Mouse (Mus musculus): ENCODE results near the gene Pth1r.

Pth1r gene

DNA sequence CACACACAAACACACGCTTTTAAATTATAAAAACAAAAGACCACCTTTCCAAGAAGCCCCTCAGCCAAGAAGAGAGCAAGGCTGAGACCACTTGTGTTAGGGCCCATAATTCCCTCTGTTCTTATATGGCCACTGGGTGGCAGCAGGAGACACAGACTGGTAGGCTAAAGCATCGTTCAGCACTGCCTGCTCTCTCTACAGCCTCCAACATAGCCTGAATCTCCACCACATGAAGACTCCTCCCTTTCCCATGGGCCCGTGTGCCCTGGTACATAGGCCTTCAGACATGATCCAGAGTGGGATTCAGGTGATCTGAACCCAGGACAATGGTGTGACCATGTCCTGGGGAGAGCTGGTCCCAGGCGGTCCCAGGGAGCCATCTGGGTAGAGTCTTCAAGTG lies 30.2 kb downstream of the Pth1r start:
- DNase-seq (ENCODE audit: low spot score) = peak; percentile 79

DNA sequence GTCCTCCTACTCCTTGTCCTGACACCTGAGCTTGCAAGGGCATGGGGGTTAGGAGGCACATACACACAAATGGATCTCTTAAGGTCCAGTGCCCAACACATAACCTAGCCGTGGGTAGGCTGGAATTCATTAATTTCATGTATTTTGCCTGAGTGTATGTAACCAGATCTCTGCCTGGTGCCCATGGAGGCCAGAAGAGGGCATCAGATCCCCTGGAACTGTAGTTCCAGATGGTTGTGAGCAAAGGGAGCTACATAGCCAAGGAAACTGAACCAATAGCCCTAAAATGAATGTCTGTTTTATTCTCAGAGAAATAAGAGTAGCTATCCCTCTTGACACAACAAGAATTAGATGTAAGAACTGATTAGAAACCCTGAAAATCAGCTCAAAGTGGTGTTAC lies 31.5 kb downstream of the Pth1r start:
- DNase-seq (ENCODE audit: low spot score) = no peak

DNA sequence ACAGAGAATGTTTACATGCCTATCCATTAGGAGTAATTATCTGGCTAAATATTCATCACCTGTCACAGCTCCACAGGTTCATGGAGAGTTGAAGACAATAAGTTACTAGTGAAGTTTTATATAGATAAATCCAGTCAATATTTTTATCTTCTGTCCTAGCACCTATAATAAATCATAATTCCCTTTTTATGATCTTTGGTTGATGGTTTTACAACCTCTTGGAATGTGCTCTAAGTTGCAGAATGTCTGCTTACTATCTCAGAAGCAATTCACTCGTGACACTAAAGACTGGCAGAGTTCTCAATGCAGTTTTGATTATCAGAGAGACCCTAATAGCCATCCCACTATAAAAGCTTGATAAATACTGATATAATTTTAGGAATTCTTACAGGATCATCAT lies 33.6 kb downstream of the Pth1r start:
- no peak for DNase-seq (ENCODE audit: low spot score)

DNA sequence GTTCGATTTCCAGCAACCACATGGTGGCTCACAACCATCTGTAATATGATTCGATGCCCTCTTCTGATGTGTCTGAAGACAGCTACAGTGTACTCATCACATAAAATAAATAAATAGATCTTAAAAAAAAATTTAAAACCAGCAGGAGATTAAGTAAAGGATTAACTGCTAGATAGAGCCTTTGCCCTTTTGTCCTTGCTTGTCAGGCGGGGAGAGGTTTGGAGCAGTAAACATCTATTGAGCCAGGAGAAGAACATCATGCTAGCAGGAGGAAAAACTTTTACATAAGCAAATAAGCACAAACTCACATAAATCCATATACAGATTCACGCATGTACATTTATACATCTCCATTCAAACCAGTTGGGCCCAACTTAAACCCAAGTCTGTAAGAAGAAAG lies 34.4 kb downstream of the Pth1r start:
- DNase-seq (ENCODE audit: low spot score) = no peak

DNA sequence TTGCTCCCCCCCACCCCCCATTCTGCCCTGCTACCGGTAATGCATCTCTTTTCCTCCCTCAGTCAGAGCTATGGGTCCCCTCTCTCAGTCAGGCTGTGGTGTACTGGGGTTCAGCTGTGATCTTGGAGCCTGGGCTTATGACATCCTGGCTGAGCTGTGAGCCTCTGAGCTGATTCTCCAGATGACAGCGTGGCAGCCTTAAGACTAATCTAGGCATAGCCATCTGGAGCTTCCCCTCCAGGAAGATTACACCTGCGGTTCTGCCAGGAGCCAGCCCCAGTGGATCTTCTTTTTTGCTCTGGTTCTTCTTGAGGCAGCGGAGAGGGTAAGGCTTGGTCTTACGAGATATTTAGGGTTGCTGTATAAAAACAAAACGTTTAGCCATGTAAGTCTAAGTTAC lies 34.9 kb downstream of the Pth1r start:
- DNase-seq (ENCODE audit: low spot score) = no peak

DNA sequence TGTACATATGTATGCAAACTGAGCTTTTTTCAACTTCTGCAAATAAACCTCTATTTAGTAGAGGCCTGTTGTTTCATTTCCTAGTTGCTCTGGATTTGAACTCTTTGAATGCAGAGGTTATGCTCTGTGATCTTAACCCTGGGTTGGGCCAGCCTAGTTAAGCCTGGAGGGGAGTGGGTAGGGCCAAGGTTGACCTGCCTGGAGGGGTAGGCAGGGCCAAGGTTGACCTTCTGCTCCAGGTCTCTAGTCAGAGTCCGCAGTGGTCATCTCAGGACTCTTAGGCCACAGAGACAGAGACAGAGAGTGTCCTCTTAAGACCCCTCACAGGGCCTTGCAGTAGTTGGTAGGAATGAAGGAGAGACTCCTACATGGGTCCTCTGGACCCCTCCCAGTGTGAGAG lies 35.4 kb downstream of the Pth1r start:
- DNase-seq (ENCODE audit: low spot score) = no peak

DNA sequence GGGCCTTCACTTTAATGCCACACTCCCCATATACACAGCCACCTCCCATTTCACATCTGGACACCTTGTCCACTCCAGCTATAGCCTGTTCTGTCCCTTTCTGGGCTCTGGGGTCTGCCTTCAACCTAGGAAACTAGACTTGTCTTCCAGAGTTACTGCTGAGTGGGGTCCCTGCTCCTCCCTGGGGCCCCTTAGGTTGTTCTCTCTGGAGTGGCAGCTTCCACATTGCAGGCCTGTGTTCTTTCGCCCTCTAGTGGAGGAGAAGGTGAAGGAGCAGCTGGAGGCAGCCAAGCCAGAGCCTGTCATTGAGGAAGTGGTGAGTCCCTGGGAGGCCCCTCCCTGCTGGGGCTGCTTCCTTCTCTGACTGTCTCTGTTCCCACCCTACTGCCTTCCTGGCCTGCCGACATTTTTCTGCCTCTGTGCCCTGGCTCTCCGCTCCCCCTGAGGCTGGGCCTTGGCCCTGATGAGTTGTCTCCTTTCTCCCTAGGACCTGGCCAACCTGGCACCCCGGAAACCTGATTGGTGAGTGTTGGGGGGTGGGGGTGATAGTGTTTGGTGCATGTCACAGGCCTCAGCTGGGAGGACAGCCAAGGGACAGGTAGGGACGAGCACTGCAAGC lies 37.2 kb downstream of the Pth1r start:
- DNase-seq (ENCODE audit: low spot score) = peak; percentile 84

DNA sequence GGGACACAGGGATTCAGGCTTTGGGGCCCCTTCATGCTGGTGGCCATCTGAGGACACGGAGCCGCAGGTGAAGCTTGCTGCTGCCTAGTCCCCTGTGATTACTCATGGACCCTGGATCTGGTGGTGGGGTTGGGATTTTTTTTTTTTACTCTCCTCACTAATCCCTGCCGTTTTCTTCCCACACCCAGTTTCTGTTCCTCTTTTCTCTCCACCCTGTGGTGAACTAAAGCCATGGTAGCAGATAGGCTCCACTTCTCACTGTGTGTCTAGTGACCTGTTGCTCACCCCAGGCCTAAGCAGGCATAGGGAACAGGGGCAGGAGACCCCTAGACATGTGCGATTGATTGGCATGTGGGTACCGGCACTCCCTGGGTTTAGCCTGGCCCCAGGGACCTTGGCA lies 40.2 kb downstream of the Pth1r start:
- no peak for DNase-seq (ENCODE audit: low spot score)

DNA sequence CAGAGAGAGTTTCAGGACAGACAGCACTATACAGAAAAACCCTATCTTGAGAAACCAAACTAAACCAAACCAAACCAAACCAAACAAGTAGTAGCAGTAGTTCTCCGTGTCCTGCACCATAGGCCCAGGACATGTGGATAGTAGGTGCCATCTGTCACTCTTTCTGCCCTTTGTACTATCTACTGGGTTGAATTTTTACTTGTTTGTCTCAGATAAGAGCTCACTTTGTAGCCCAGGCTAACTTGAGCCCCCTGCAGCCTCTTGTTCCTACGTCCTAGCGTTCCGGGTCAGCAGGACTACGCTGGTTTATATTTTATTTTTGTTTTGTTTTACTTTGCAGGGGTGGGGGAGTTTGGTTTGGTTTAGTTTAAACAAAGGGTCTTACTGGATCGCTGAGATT lies 43.0 kb downstream of the Pth1r start:
- no peak for DNase-seq (ENCODE audit: low spot score)

DNA sequence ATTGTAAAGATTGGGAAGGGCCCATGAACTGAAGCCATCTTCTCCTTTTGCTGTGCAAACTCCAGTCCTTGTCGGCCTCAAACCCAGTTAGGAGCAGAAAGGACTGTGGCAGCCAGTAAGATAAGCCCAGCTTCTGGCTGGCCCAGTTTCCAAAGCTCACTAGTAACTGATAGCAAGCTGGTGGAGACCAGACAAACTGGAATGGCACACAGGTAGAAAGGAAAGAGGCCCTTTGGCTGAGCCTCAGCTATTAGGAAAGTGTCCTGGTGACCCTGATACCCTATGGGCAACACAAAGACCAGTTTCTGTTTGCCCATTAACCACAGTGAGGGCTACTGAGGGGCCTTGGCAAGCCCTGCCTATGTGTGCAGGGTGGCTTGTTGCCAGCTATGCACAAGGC lies 44.1 kb downstream of the Pth1r start:
- no peak for DNase-seq (ENCODE audit: low spot score)

DNA sequence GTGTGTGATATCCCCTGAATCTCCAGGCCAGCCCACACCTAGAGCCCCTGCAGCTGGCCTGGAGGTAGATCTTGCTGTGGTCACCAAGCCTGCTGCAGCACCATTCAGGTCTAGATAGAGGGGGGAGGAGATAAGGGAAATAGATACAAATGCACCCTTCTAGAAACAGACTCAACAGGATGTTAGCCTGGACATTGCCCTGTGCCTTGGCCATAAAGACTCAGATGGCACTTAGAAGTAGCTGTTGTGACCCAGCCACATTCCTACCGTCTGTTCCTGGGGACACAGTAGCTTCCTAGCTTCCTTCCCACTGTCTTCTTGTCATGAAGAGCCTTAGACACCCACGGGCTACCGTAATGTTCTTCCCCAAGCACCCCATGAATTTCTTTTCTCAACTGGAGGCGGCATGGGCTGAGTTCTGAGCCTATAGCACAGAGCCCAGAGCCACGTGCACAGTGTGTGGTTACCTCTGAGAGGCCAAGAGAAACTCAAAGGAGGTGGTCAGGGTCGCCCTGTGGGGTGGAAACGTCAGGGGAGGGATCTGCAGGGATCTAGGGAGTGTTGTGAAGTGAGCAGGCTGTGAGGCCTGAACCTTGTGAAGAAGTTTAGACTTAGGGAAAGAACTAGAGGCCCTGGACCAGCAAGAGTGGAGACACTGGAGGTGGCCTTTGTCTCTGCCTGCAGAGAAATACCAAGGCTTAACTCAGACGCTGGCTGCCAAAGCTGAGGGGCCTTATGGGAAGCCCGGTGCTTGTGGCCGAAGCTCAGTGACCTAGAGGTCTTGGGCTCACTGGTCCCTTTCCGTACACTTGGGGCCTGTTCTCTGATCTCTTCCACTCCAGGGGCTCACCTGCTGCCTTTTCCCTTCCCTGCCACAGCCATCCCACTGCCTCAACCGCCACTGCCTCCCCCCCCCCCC lies 45.6 kb downstream of the Pth1r start:
- DNase-seq (ENCODE audit: low spot score) = no peak

DNA sequence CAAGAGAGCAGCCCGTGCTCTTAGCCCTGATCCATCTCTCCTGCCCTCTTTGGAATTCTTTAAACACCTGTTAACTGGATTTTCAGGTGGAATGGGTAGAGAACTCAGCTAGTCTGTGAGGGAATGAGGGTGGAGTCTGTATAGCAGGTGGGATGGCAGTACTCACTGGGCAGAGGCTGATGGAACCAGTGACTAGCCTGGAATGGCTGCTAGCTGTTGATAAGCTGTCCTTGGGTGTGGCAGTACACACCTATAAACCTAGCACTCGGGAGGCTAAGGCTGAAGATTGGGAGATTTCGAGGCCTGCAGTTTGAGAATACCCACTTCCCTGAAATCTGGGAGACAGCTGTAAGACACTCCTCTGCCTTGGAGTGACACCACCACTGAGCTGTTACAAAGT lies 47.4 kb downstream of the Pth1r start:
- DNase-seq (ENCODE audit: low spot score) = no peak

DNA sequence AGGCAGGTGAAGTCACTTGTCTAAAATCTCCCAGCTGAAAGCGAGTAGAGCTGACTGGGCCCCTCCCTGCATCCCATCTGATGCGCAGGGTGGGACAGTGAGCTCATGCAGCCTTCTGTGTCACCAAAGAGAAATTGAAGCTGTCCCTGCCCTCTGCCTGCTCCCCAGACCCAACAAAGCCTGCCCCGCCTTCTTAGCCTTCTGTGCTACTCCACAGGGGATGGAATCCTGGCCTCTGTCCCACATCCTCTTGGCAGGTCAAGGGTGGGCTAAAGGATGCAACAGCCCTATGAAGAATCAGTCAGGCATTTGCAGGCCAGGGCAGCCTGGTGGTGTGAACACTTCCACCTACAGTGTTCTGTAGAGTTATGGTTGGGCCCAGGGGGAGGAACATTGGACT lies 49.5 kb downstream of the Pth1r start:
- no peak for DNase-seq (ENCODE audit: low spot score)

DNA sequence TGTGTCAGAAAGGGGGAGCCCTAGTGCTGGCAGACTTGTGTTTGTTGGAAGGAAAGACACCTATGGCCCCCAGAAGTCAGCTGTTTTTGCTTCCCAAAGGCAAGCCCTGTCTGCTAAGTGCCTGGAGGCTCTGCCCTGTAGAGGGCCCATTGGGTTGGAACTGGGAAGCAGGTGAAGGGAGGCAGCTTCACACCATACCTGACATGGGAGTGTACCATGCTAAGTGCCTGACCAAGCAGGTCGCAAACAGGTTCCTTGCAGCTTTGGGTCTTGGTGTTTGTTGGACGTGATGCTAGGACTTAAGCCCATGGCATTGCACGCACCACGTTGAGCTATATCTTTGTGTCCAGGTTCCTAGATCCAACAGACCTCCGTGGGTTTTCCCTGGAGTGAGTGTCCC lies 50.5 kb downstream of the Pth1r start:
- DNase-seq (ENCODE audit: low spot score) = no peak

DNA sequence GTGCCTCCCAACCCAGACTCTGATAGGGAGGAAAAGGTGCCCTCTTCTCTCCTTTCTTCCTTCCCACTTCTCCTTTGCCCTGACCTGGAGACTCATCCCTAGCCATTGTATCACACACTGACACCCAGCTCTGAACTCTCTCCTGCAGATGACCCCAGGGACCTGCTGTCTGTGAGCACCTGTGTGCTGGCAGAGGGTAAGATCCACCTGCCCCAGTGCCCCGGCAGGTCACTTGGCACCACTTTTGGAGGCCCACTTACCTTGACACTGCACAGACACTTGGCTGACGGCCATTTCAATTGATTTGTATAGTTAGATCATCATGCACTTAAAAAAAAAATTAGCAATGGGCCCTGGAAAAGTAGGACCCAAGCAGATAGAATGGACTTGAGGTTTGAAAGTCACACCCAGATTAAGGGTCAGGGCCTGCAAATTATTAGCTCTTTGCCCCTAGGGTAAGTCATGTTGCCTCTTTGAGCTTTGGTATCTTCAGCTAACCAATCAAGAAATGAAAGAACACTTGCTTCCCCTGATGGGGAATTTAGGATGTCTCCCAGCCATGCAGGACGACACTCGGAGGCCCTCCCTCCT lies 51.7 kb downstream of the Pth1r start:
- DNase-seq (ENCODE audit: low spot score) = no peak

DNA sequence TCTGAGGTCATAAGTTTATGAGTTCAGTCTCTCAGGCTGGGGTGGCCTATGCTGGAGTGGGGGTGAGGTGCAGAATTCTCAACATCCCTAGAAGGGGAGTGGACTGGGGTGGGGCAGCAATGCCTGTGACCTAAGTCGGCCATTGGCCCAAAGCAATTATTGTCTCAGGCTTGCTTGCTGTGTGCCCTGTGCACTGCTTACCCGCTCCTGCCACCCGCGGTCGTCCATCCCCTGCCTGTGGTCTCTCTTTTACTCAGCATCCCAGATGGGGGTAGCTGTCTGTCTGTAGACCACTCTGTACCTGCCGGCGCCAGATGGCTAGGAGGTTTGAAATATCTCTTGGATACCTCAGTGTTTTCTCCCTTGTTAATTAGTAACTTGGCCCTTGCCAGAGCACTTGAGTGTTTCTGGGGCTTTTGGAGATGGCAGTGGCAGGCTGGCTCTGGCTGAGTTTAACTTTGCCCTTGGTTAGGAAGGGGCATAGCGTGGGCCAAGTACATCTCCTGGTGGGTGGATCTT lies 57.6 kb downstream of the Pth1r start:
- DNase-seq (ENCODE audit: low spot score) = no peak

DNA sequence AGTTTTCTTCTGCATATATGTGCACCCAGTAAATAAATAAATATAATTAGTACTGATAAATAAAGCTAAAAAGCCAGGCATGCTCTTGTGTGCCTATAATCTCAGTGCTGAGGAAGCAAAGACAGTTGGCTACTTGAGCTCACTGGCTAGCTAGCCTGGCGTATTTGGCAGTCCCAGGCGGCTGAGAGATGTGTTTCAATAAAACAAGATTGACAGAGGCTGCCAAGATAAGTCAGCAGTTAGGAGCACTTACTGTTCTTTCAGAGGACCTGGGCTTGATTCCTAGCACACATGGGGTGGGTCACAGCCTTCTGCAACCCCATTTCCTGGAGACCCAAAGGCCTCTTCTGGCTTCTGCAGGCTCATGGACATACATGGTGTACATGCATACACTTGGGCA lies 59.1 kb downstream of the Pth1r start:
- DNase-seq (ENCODE audit: low spot score) = no peak

DNA sequence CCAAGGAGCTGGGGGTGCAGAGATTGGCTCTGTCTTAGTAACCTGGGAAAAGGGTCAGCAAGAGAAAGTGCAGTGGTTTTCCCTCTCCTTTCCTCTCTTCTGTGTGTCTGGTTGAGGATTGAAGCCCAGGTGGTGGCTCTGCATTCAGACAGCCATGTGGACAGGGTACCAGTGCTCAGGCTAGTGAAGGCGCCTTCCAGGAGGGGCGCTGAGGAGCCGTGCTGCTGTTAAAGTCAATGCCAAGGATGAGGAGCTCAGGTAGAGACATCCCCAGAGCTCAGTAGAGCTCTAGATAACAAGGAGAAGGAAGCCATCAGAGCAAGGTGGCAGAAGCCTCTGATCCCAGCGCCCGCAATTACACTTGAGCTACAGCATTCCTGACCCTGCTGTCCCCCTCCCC lies 59.9 kb downstream of the Pth1r start:
- DNase-seq (ENCODE audit: low spot score) = no peak

DNA sequence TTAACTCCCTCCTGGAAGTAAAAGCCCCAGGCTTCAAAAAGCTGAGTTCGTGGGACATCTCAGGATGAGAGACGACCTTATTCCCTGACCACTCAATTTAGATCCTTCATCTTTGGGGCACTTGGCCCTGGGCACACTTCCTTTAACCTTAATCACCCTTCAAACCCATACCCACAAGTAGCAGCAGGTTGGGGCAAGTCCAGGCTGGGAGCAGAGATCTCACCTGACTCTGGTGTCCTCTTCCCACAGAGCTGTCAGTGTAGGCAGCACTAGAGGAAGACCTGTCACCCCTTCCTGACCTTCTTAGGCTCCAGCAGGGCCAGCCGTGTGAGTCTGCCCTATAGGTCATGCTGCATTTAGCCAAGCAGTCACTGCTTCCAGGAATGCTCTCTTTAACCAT lies 60.5 kb downstream of the Pth1r start:
- DNase-seq (ENCODE audit: low spot score) = no peak

DNA sequence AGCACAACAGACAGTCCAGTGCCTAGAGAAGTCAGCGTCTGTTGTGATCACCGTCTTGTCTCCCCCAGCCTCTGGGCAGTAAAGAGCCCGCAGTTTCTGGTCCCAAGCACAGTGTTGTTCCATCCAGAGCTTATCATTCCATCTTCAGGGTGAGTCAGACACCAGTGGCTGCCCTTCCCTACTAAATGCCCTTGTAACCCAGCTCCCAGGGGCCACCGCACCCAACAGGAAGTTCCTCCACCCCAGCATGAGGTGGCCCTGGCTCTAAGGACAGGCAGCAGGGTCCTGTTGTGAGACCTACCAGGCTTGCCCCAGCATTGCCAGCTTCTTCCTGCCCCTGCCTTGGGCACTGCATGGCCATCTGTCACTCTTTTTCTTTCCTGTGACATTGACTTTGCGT lies 61.4 kb downstream of the Pth1r start:
- no peak for DNase-seq (ENCODE audit: low spot score)

DNA sequence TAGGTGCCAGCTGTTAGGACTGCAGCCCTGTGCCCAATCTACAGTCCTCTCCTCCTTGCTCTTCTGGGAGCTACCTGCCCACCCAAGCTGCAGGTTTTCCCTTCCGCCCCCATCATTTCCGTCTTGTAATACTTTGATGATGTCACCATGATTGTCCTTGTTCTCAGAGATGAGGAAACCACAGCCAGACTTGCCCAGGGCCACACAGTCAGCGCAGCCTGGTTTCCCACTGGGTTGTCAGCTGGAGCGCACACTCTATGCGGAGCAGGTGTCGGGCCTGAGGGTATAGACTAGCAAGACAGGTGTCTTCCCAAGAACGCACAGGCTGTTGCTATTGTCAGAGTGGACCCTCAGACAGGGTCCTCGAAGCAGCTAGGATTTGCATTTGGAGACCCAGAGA lies 61.8 kb downstream of the Pth1r start:
- no peak for DNase-seq (ENCODE audit: low spot score)

DNA sequence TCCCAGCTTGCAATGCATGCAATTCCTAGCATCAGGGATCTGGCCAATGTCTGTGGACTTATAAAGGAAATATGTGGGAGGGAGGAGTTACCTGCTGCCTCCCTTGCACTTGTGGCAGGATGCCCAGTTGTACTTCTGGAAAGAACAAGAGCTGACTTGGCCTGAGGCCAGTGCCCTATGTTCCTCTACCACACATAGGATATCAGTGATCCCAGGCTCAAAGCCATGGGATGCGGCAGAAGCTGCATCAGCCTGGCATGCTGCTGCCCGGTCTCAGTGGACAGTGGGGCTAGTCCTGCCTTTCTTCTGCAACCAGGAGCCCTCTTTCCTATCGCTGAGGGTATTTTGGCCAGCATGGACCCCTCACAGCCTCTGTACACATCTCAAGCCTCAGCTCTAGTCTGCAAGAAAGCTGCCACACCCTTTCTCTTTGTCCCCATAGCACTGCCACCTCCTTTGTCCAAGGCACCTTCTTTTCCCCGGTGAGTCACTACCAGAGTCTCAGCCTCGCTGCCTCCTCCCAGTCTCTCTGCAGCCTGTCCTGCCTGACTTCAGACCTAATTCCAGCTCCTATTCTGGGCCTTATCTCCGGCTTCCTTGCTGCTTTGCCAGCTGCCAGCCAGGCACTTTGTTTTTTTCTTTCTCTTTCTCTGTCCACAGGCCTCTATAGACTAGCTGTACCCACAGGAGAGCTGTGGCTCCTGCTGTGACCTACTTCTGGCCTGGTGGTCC lies 62.7 kb downstream of the Pth1r start:
- DNase-seq (ENCODE audit: low spot score) = peak; percentile 71
